ENCODE assay signal across 10 mouse cellular contexts in the genomic region with DNA sequence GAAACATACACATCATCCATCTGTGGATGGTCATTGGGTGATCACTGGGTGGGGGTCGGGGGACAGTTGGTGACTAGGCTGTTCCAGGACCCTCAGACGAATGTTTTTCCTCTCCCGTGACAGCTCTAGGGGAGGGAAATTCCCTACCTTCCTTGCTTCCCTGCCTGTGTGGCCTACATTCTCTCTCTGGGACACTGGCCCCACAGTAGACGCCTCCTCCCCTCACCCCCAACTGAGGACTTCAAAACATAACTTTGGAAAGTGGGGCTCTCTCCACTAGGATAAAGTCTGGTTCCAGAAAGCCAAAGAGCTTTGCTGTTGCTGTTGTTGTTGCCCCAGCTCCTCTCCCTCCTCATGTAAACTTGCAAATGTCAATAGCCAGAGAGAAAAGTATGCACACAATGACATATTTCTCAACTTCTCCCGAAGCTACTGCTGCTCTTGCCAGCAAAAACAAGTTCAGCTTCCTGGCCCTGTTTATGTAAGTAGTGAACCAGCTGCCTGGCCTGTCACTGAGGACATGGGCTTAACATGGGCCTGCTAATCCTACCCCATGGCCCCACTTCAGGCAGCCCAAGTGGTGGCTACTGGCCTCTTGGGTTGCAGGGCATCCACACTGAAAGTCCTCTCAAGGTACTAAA. TPM values are rescaled to one million over a fixed set of nuclear protein-coding genes. Genes with fewer than 3 reads are reported as not detected.
A peak's percentile ranks its signal among the peaks of the same experiment; 100 is the strongest.
DNase-seq lines count a peak whose midpoint lies in the region; ATAC-seq and TF ChIP-seq lines count a peak whose summit lies in the region.
"Had no signal": no experiment of that assay in that cellular context is flagged by ENCODE, and none has a peak within 500 bp of the region (broad histone marks: within the 10 kb centered on the region; RNA-seq: fewer than 3 reads in every experiment).

No protein-coding gene starts in this region.

- H3K36me3 ChIP-seq in stomach, postnatal 0 days (ENCODE audit: control insufficient read depth, insufficient read depth, low read length): no peaks in the 10 kb centered on the region
- no peaks in the 10 kb centered on the region for H3K36me3 ChIP-seq in hindbrain, embryonic 16.5 days (ENCODE audit: control insufficient read depth, insufficient read depth, low read length)

- no peaks in the 10 kb centered on the region for H3K9me3 ChIP-seq in stomach, postnatal 0 days (ENCODE audit: control insufficient read depth, low read length)
- no peaks in the 10 kb centered on the region for H3K9me3 ChIP-seq in hindbrain, embryonic 16.5 days (ENCODE audit: control insufficient read depth, low read length)

- no peak overlapping the region for H3K4me3 ChIP-seq in lung, adult 2 months (replicated peaks; ENCODE audit: extremely low read depth, low read depth, low read length)
- no peak overlapping the region for H3K4me3 ChIP-seq in stomach, postnatal 0 days (ENCODE audit: low read depth, low read length)
- no peak overlapping the region for H3K4me3 ChIP-seq in hindbrain, embryonic 16.5 days (ENCODE audit: low read length)

- TF ChIP-seq CTCF in lung, adult 2 months (IDR thresholded peaks at IDR 0.05; ENCODE audit: insufficient read depth, low read length): no peak
- TF ChIP-seq CTCF in stomach, postnatal 0 days (IDR thresholded peaks at IDR 0.05; ENCODE audit: low read depth): no peak

- no peaks in the 10 kb centered on the region for H3K27me3 ChIP-seq in stomach, postnatal 0 days (ENCODE audit: control insufficient read depth, insufficient read depth, low read length)
- no peaks in the 10 kb centered on the region for H3K27me3 ChIP-seq in hindbrain, embryonic 16.5 days (replicated peaks; ENCODE audit: control insufficient read depth, insufficient read depth, low read length)

- no peak overlapping the region for H3K9ac ChIP-seq in stomach, postnatal 0 days (ENCODE audit: low read length)
- no peak overlapping the region for H3K9ac ChIP-seq in hindbrain, embryonic 16.5 days (ENCODE audit: low read depth, low read length)

- DNase-seq in lung, adult 18-20 months: peak; percentile 74 to 82
- DNase-seq in lung, adult 2 months: no peak
- DNase-seq in heart, postnatal 14 days: peak; percentile 37 to 46
- peak; percentile 66 for DNase-seq in kidney, postnatal 14 days
- no peak for DNase-seq in stomach, postnatal 0 days (ENCODE audit: low spot score)
- no peak for DNase-seq in embryo, embryonic 9.5 days (ENCODE audit: extremely low spot score)
- DNase-seq: adrenal gland, postnatal 36 days; cerebellum, postnatal 25 days had no signal

- TF ChIP-seq POLR2A in lung, adult 2 months (IDR thresholded peaks at IDR 0.05; ENCODE audit: borderline replicate concordance, extremely low read depth, low read depth, low read length): no peak

- intact Hi-C loops in heart, postnatal 14 days (cut with DNase I): no loop called here

- 48% methylated on average over 5 of the region's 5 CpGs for WGBS in lung, adult 2 months
- WGBS in stomach, postnatal 0 days: 48% methylated on average over 5 of the region's 5 CpGs
- 74% methylated on average over 5 of the region's 5 CpGs for WGBS in hindbrain, embryonic 16.5 days

- peak overlapping the region; percentile 40; the same call in 1 of the 2 replicates for H3K27ac ChIP-seq in stomach, postnatal 0 days (replicated peaks)
- no peak overlapping the region for H3K27ac ChIP-seq in hindbrain, embryonic 16.5 days (ENCODE audit: low read depth, low read length)

- H3K4me1 ChIP-seq in lung, adult 2 months (ENCODE audit: control insufficient read depth, insufficient read depth, low read length): peaks cover 17% of the 10 kb centered on the region
- peaks cover 14% of the 10 kb centered on the region; the same call in 1 of the 2 replicates for H3K4me1 ChIP-seq in stomach, postnatal 0 days (replicated peaks; ENCODE audit: control insufficient read depth, insufficient read depth)
- H3K4me1 ChIP-seq in hindbrain, embryonic 16.5 days (ENCODE audit: control insufficient read depth, insufficient read depth, low read depth, low read length): no peaks in the 10 kb centered on the region

- no peak for TF ChIP-seq EP300 in stomach, postnatal 0 days (optimal IDR thresholded peaks at IDR 0.05)

- ATAC-seq in stomach, postnatal 0 days (ENCODE audit: low FRiP score, low TSS enrichment): no peak
- no peak for ATAC-seq in hindbrain, embryonic 16.5 days
- ATAC-seq: forebrain, embryonic 14.5 days had no signal

- no peak overlapping the region for H3K4me2 ChIP-seq in stomach, postnatal 0 days (replicated peaks; ENCODE audit: low read depth)
- H3K4me2 ChIP-seq in hindbrain, embryonic 16.5 days (ENCODE audit: low read length): no peak overlapping the region

RNA-seq across cellular contexts. Expression of a gene that starts 14.0 kb away (rescaled TPM):
- 19.8 and 22.6 TPM in 2 replicates for polyA plus RNA-seq in lung, adult 2 months (2012; rRNA removed)
- 1 to 10 TPM; 4.9 to 5.5 TPM for total RNA-seq in heart, postnatal 14 days (2021)
- polyA plus RNA-seq in stomach, postnatal 0 days (2015; fragmentation: Nextera tagmentation; extraction: Ambion mirVana): 4.3 and 4.5 TPM in 2 replicates
- polyA plus RNA-seq in hindbrain, embryonic 16.5 days (2015; fragmentation: Nextera tagmentation; extraction: Ambion mirVana): 1.1 and 1.2 TPM in 2 replicates

Comparison
In these comparisons a context has a peak if more than half of its experiments do, and no peak if none do; other contexts are left out.
1. DNase-seq: peak in lung, adult 18-20 months (2 of 2), heart, postnatal 14 days (2 of 2) and kidney, postnatal 14 days (single experiment); none in lung, adult 2 months (single experiment), stomach, postnatal 0 days (single experiment) and embryo, embryonic 9.5 days (single experiment).